Mouse (Mus musculus): ENCODE measurements around the gene Retnla. TPM values are rescaled to one million over a fixed set of nuclear protein-coding genes. Genes with fewer than 3 reads are reported as not detected.

The Retnla gene
- total RNA-seq, 2 experiments from 2014 or later: 4.4 TPM

GRCm38 (mm10) chr16:48890733-48891132 lies 48.4 kb downstream of the Retnla start:
- DNase-seq: no peak
- intact Hi-C loops (cut with DNase I): no loop called here

Other genes starting within 250 kb of the Retnla start
- under 1 TPM in 1 of 2 experiments, not detected in 1; 0.46 TPM for gene Trat1, start 70.5 kb upstream of the Retnla start, total RNA-seq (2021)
- gene Retnlb, start 25.7 kb upstream of the Retnla start, total RNA-seq (2021): not detected
- gene Retnlg, start 30.1 kb downstream of the Retnla start, total RNA-seq (2021): not detected
- gene Dzip3, start 151.6 kb downstream of the Retnla start, total RNA-seq (2021): 1 to 10 TPM; 4.0 to 4.3 TPM
- gene Cip2a, start 151.6 kb downstream of the Retnla start, total RNA-seq (2021): under 1 TPM; 0.57 to 0.69 TPM
- gene Myh15, start 214.9 kb downstream of the Retnla start, total RNA-seq (2021): not detected